ENCODE assay signal across 7 mouse cellular contexts in the genomic region with DNA sequence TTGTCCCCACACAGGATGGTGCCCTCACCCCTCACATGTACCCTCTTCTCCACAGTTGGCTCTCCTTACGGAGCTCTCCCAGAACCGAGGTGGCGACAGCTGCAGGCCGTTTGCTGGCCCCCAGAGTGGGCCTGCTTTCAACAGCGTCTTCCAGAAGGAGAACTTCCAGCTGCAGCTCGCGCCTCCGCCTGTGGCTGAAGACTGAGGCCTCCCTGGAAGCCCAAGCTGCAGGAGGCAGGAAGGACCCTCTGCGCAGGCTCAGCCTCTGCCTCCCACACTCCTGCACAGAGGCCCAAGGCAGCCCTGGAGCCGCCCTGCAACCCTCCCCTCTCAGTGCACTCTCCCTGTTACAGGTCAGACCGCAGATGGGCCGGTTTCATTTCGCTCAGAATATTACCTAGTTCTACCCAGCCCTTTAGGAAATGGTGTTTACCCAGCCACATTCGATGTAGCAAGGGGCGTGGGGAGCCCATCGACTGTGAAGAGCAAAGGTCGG. TPM values are rescaled to one million over a fixed set of nuclear protein-coding genes. Genes with fewer than 3 reads are reported as not detected.
DNase-seq lines count a peak whose midpoint lies in the region; ATAC-seq lines count a peak whose summit lies in the region.

No protein-coding gene starts in this region.

- no peaks in the 10 kb centered on the region for H3K36me3 ChIP-seq in embryonic facial prominence, embryonic 11.5 days (replicated peaks; ENCODE audit: control insufficient read depth, insufficient read depth, low read depth, low read length)
- H3K36me3 ChIP-seq in heart, embryonic 11.5 days (ENCODE audit: control insufficient read depth, insufficient read depth, low read length) = no peaks in the 10 kb centered on the region; the same call in 1 of the 2 replicates

- DNase-seq in adrenal gland, postnatal 14 days = peak; percentile 44
- no peak for DNase-seq in embryonic facial prominence, embryonic 11.5 days (ENCODE audit: low spot score)
- DNase-seq in kidney, adult 9 months = peak; percentile 88
- DNase-seq in lung, adult 18-20 months = peak; percentile 58 to 65
- DNase-seq in right cerebral cortex, postnatal 14 days = peak; percentile 47
- DNase-seq in MN1 (ENCODE audit: low spot score) = no peak

- H3K4me2 ChIP-seq in embryonic facial prominence, embryonic 11.5 days (ENCODE audit: low read depth, low read length) = no peak overlapping the region
- H3K4me2 ChIP-seq in heart, embryonic 11.5 days = no peak overlapping the region

- no peak overlapping the region for H3K4me3 ChIP-seq in embryonic facial prominence, embryonic 11.5 days (ENCODE audit: low read depth, low read length)
- no peak overlapping the region for H3K4me3 ChIP-seq in heart, embryonic 11.5 days (ENCODE audit: low read depth, low read length)

- 38% methylated on average over 17 of the region's 17 CpGs for WGBS in embryonic facial prominence, embryonic 11.5 days
- WGBS in heart, embryonic 11.5 days (ENCODE audit: insufficient replicate concordance) = 33% methylated on average over 17 of the region's 17 CpGs

- H3K4me1 ChIP-seq in embryonic facial prominence, embryonic 11.5 days (ENCODE audit: control insufficient read depth, insufficient read depth, low read length) = peaks cover 4% of the 10 kb centered on the region; the same call in 1 of the 2 replicates
- H3K4me1 ChIP-seq in heart, embryonic 11.5 days (ENCODE audit: control insufficient read depth, insufficient read depth, low read length) = peaks cover 32% of the 10 kb centered on the region

- H3K27ac ChIP-seq in embryonic facial prominence, embryonic 11.5 days (replicated peaks; ENCODE audit: low read depth, low read length) = peak overlapping the region; percentile 35; the same call in 1 of the 2 replicates
- peak overlapping the region; percentile 68; the same call in 1 of the 2 replicates for H3K27ac ChIP-seq in heart, embryonic 11.5 days (ENCODE audit: low read depth, low read length)

- H3K9me3 ChIP-seq in embryonic facial prominence, embryonic 11.5 days (replicated peaks; ENCODE audit: control insufficient read depth, low read length) = no peaks in the 10 kb centered on the region
- H3K9me3 ChIP-seq in heart, embryonic 11.5 days (replicated peaks; ENCODE audit: control insufficient read depth, low read length) = no peaks in the 10 kb centered on the region

- no peaks in the 10 kb centered on the region for H3K27me3 ChIP-seq in embryonic facial prominence, embryonic 11.5 days (ENCODE audit: control insufficient read depth, insufficient read depth, low read length)
- no peaks in the 10 kb centered on the region for H3K27me3 ChIP-seq in heart, embryonic 11.5 days (ENCODE audit: control insufficient read depth, insufficient read depth, low read length)

- ATAC-seq in embryonic facial prominence, embryonic 11.5 days (replicated peaks; ENCODE audit: insufficient number of reproducible peaks, low FRiP score, low TSS enrichment, low read depth) = peak; percentile 71; the same call in 1 of the 2 replicates
- ATAC-seq in heart, embryonic 11.5 days (replicated peaks; ENCODE audit: insufficient number of reproducible peaks, low FRiP score, low TSS enrichment) = no peak; the same call in 1 of the 2 replicates

- H3K9ac ChIP-seq in embryonic facial prominence, embryonic 11.5 days (replicated peaks; ENCODE audit: low read length) = peak overlapping the region; percentile 39
- 0 out of 2 replicates have a peak overlapping the region, but pooled peaks have one; percentile 40 for H3K9ac ChIP-seq in heart, embryonic 11.5 days (ENCODE audit: low read depth, low read length)

RNA-seq across cellular contexts. Expression of a gene that starts 50.4 kb away (rescaled TPM):
- 16.7 and 17.5 TPM in 2 replicates for total RNA-seq in adrenal gland, postnatal 14 days (2021)
- 15.8 and 17.4 TPM in 2 replicates for polyA plus RNA-seq in embryonic facial prominence, embryonic 11.5 days (2014; fragmentation: Nextera tagmentation; extraction: Ambion mirVana)
- 15.7 and 19.7 TPM in 2 replicates for polyA plus RNA-seq in heart, embryonic 11.5 days (2014; fragmentation: Nextera tagmentation; extraction: Ambion mirVana)

Comparison
In these comparisons a context has a peak if more than half of its experiments do, and no peak if none do; other contexts are left out.
1. DNase-seq: peak in adrenal gland, postnatal 14 days (single experiment), kidney, adult 9 months (single experiment), lung, adult 18-20 months (2 of 2) and right cerebral cortex, postnatal 14 days (single experiment); none in embryonic facial prominence, embryonic 11.5 days (single experiment) and MN1 (single experiment).